Mouse (Mus musculus): ENCODE measurements around the gene Ddx54. TPM values are rescaled to one million over a fixed set of nuclear protein-coding genes. Genes with fewer than 3 reads are reported as not detected.

Gene Ddx54
- polyA plus RNA-seq, 1 experiment from 2014 or later: 58.3 TPM

Other genes with a start within 250 kb of the Ddx54 start
- 64.9 and 70.8 TPM in 2 replicates for gene Lhx5, start 181.0 kb upstream of the Ddx54 start, polyA plus RNA-seq (2016; fragmentation: Nextera tagmentation; extraction: Ambion mirVana)
- gene Sdsl, start 139.9 kb upstream of the Ddx54 start, polyA plus RNA-seq (2016; fragmentation: Nextera tagmentation; extraction: Ambion mirVana): 7.0 TPM in 2 replicates
- not detected in 2 replicates for gene Sds, start 136.2 kb upstream of the Ddx54 start, polyA plus RNA-seq (2016; fragmentation: Nextera tagmentation; extraction: Ambion mirVana)
- gene Plbd2, start 109.1 kb upstream of the Ddx54 start, polyA plus RNA-seq (2016; fragmentation: Nextera tagmentation; extraction: Ambion mirVana): 44.7 and 46.2 TPM in 2 replicates
- gene Slc8b1, start 101.6 kb upstream of the Ddx54 start, polyA plus RNA-seq (2016; fragmentation: Nextera tagmentation; extraction: Ambion mirVana): 5.6 and 6.9 TPM in 2 replicates
- gene Tpcn1, start 24.1 kb upstream of the Ddx54 start, polyA plus RNA-seq (2016; fragmentation: Nextera tagmentation; extraction: Ambion mirVana): 19.4 and 21.7 TPM in 2 replicates
- 0.70 and 0.93 TPM in 2 replicates for gene Iqcd, start 23.7 kb upstream of the Ddx54 start, polyA plus RNA-seq (2016; fragmentation: Nextera tagmentation; extraction: Ambion mirVana)
- 19.1 and 20.1 TPM in 2 replicates for gene Rita1, start 150 bp upstream of the Ddx54 start, polyA plus RNA-seq (2016; fragmentation: Nextera tagmentation; extraction: Ambion mirVana)
- gene Cfap73, start 21.5 kb downstream of the Ddx54 start, polyA plus RNA-seq (2016; fragmentation: Nextera tagmentation; extraction: Ambion mirVana): not detected in 2 replicates
- 0.15 and 0.33 TPM in 2 replicates for gene Rasal1, start 36.1 kb downstream of the Ddx54 start, polyA plus RNA-seq (2016; fragmentation: Nextera tagmentation; extraction: Ambion mirVana)
- gene Dtx1, start 99.2 kb downstream of the Ddx54 start, polyA plus RNA-seq (2016; fragmentation: Nextera tagmentation; extraction: Ambion mirVana): 27.0 and 29.1 TPM in 2 replicates
- gene Oas2, start 137.1 kb downstream of the Ddx54 start, polyA plus RNA-seq (2016; fragmentation: Nextera tagmentation; extraction: Ambion mirVana): 0.09 and 0.19 TPM in 2 replicates
- gene Oas3, start 164.9 kb downstream of the Ddx54 start, polyA plus RNA-seq (2016; fragmentation: Nextera tagmentation; extraction: Ambion mirVana): 0.23 and 0.47 TPM in 2 replicates
- gene Oas1e, start 182.8 kb downstream of the Ddx54 start, polyA plus RNA-seq (2016; fragmentation: Nextera tagmentation; extraction: Ambion mirVana): 0.24 TPM in 1 of 2 replicates, not detected in the other
- gene Oas1c, start 199.8 kb downstream of the Ddx54 start, polyA plus RNA-seq (2016; fragmentation: Nextera tagmentation; extraction: Ambion mirVana): 0.33 and 0.58 TPM in 2 replicates
- not detected in 2 replicates for gene Oas1f, start 234.6 kb downstream of the Ddx54 start, polyA plus RNA-seq (2016; fragmentation: Nextera tagmentation; extraction: Ambion mirVana)
- gene Oas1h, start 248.7 kb downstream of the Ddx54 start, polyA plus RNA-seq (2016; fragmentation: Nextera tagmentation; extraction: Ambion mirVana): not detected in 2 replicates

Measured in neural tube, embryonic 12.5 days (tissue).